Mouse (Mus musculus): ENCODE measurements at regions not wholly inside any gene's neighbourhood (a gene's known extent, or its start where the extent isn't known, plus 50 kb on each side); places are given as distances from the start of the nearest gene placed in this dataset.

GRCm38 (mm10) chr10:21446641-21447040, 69.5 kb downstream of the Aldh8a1 start:
- ATAC-seq (ENCODE audit: low TSS enrichment): no peak; the same call in 1 of the 2 replicates

GRCm38 (mm10) chr10:21448132-21448531, 71.0 kb downstream of the Aldh8a1 start:
- no peak for ATAC-seq (ENCODE audit: low TSS enrichment)

GRCm38 (mm10) chr10:21448942-21449341, 71.9 kb downstream of the Aldh8a1 start:
- ATAC-seq (ENCODE audit: low TSS enrichment): no peak

- no peak for ATAC-seq (ENCODE audit: low TSS enrichment)
These were observed 75.5 kb downstream of the Aldh8a1 start for GRCm38 (mm10) chr10:21452611-21453010.

GRCm38 (mm10) chr10:21453527-21453926, 76.4 kb downstream of the Aldh8a1 start:
- no peak for ATAC-seq (ENCODE audit: low TSS enrichment)

GRCm38 (mm10) chr10:21454153-21454552, 77.1 kb downstream of the Aldh8a1 start:
- peak; percentile 65 for ATAC-seq (ENCODE audit: low TSS enrichment)

- ATAC-seq (ENCODE audit: low TSS enrichment): no peak
These were observed 77.7 kb downstream of the Aldh8a1 start for GRCm38 (mm10) chr10:21454757-21455156.

- ATAC-seq (ENCODE audit: low TSS enrichment): no peak
These were observed 78.8 kb downstream of the Aldh8a1 start for GRCm38 (mm10) chr10:21455863-21456262.

GRCm38 (mm10) chr10:21456359-21456758, 79.3 kb downstream of the Aldh8a1 start:
- peak; percentile 53 for ATAC-seq (ENCODE audit: low TSS enrichment)

GRCm38 (mm10) chr10:21456991-21457390, 79.9 kb downstream of the Aldh8a1 start:
- peak; percentile 69 for ATAC-seq (ENCODE audit: low TSS enrichment)

- no peak for ATAC-seq (ENCODE audit: low TSS enrichment)
These were observed 81.5 kb downstream of the Aldh8a1 start for GRCm38 (mm10) chr10:21458608-21459007.

- no peak for ATAC-seq (ENCODE audit: low TSS enrichment)
These were observed 83.0 kb downstream of the Aldh8a1 start for GRCm38 (mm10) chr10:21460062-21460461.

GRCm38 (mm10) chr10:21462915-21463314, 85.8 kb downstream of the Aldh8a1 start:
- no peak for ATAC-seq (ENCODE audit: low TSS enrichment)

GRCm38 (mm10) chr10:21465362-21465761, 88.3 kb downstream of the Aldh8a1 start:
- ATAC-seq (ENCODE audit: low TSS enrichment): peak; percentile 82

- peak; percentile 58 for ATAC-seq (ENCODE audit: low TSS enrichment)
These were observed 88.8 kb downstream of the Aldh8a1 start for GRCm38 (mm10) chr10:21465806-21466377.

- no peak for ATAC-seq (ENCODE audit: low TSS enrichment)
These were observed 90.5 kb downstream of the Aldh8a1 start for GRCm38 (mm10) chr10:21467425-21468085.

- no peak for ATAC-seq (ENCODE audit: low TSS enrichment)
These were observed 91.3 kb downstream of the Aldh8a1 start for GRCm38 (mm10) chr10:21468421-21468820.

- ATAC-seq (ENCODE audit: low TSS enrichment): no peak
These were observed 92.9 kb downstream of the Aldh8a1 start for GRCm38 (mm10) chr10:21469961-21470360.

GRCm38 (mm10) chr10:21470589-21470988, 93.5 kb downstream of the Aldh8a1 start:
- ATAC-seq (ENCODE audit: low TSS enrichment): peak; percentile 82

- peak; percentile 50 for ATAC-seq (ENCODE audit: low TSS enrichment)
These were observed 97.2 kb downstream of the Aldh8a1 start for GRCm38 (mm10) chr10:21474242-21474641.

GRCm38 (mm10) chr10:21478004-21478403, 100.9 kb downstream of the Aldh8a1 start:
- ATAC-seq (ENCODE audit: low TSS enrichment): no peak

GRCm38 (mm10) chr10:21479403-21479802, 102.3 kb downstream of the Aldh8a1 start:
- no peak for ATAC-seq (ENCODE audit: low TSS enrichment)

- no peak for ATAC-seq (ENCODE audit: low TSS enrichment)
These were observed 104.2 kb downstream of the Aldh8a1 start for GRCm38 (mm10) chr10:21481255-21481654.

- no peak for ATAC-seq (ENCODE audit: low TSS enrichment)
These were observed 105.0 kb downstream of the Aldh8a1 start for GRCm38 (mm10) chr10:21482055-21482454.

All from frontal cortex, adult (tissue).